Comparison of ENCODE assay signal across 21 mouse cellular contexts in the genomic region with DNA sequence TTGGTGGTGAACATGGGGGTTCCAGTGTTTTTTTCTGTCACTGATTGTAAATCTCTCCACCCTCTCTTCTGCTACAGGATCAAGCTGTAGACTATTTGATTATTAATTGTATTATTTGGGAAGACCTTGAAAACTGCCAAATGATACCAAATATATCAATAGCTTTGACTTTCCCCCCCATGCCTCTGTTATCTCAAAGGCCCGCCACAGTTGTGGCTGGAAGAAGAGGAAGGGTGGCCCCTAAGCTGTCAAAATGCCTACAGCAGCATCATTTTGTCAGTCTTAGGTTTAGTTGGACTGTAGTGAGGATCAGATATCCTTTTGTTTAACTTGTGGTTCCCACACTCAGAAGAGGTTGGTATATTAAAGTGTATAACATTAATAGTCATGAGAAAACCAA.
"Had no signal": no experiment of that assay in that cellular context is flagged by ENCODE, and none has a peak within 500 bp of the region (broad histone marks: within the 10 kb centered on the region; RNA-seq: fewer than 3 reads in every experiment).

No protein-coding gene starts in this region.

- H3K36me3 ChIP-seq: limb, embryonic 10.5 days; limb, embryonic 13.5 days; liver, embryonic 13.5 days; midbrain, embryonic 10.5 days; midbrain, embryonic 13.5 days; neural tube, embryonic 13.5 days; stomach, embryonic 15.5 days had no signal

- H3K27ac ChIP-seq: hindbrain, postnatal 0 days; limb, embryonic 10.5 days; limb, embryonic 13.5 days; liver, embryonic 13.5 days; midbrain, embryonic 10.5 days; midbrain, embryonic 13.5 days; neural tube, embryonic 13.5 days; stomach, embryonic 15.5 days had no signal

- H3K9me3 ChIP-seq: limb, embryonic 10.5 days; limb, embryonic 13.5 days; liver, embryonic 13.5 days; midbrain, embryonic 10.5 days; midbrain, embryonic 13.5 days; neural tube, embryonic 13.5 days; stomach, embryonic 15.5 days had no signal

- H3K4me1 ChIP-seq: stomach, embryonic 15.5 days had no signal

- H3K27me3 ChIP-seq: limb, embryonic 13.5 days; liver, embryonic 13.5 days; midbrain, embryonic 13.5 days; neural tube, embryonic 13.5 days; stomach, embryonic 15.5 days had no signal

- H3K9ac ChIP-seq: limb, embryonic 13.5 days; liver, embryonic 13.5 days; lung, embryonic 14.5 days; midbrain, embryonic 13.5 days; neural tube, embryonic 13.5 days; stomach, embryonic 15.5 days had no signal

- H3K4me3 ChIP-seq: limb, embryonic 10.5 days; limb, embryonic 13.5 days; liver, embryonic 13.5 days; midbrain, embryonic 10.5 days; midbrain, embryonic 13.5 days; myocyte; neural tube, embryonic 13.5 days; stomach, embryonic 15.5 days had no signal

- H3K4me2 ChIP-seq: limb, embryonic 13.5 days; liver, embryonic 13.5 days; lung, embryonic 14.5 days; midbrain, embryonic 13.5 days; stomach, embryonic 15.5 days had no signal

- ATAC-seq: hindbrain, postnatal 0 days; inflammation-experienced regulatory T-cells, adult 6 months; intestine, embryonic 16.5 days; midbrain, embryonic 13.5 days; midbrain, embryonic 16.5 days had no signal

- DNase-seq: kidney, adult 18-20 months; kidney, postnatal 14 days; kidney, postnatal 4 days; liver, embryonic 13.5 days; lung, embryonic 14.5 days; lung, postnatal 36 days; retina, postnatal 1 day; right cerebral cortex, postnatal 25 days; spleen, adult 18-20 months; thymus, postnatal 25 days had no signal
